Mouse (Mus musculus) heart, adult 2 months (tissue): Measurements from ENCODE around the gene Podn.

Source experiments
- CTCF ChIP-seq: fragments of 200-600 bp; IDR thresholded peaks from 2 replicates; pipeline ENCODE4 v1.8.1; 2022; ENCODE audit warnings: antibody characterized with exemption, mild to moderate bottlenecking, moderate library complexity
- EP300 ChIP-seq: fragments of 200-500 bp; IDR thresholded peaks from 2 replicates; pipeline ENCODE4 v1.6.1; 2011; ENCODE audit warnings: low read depth, low read length, control low read depth; ENCODE audit not compliant: insufficient read depth
- POLR2A ChIP-seq: fragments of 200-500 bp; IDR thresholded peaks from 2 replicates; pipeline ENCODE4 v1.6.1; 2011; ENCODE audit warnings: mild to moderate bottlenecking, low read depth, low read length, control low read depth; ENCODE audit not compliant: insufficient read depth

DNA sequence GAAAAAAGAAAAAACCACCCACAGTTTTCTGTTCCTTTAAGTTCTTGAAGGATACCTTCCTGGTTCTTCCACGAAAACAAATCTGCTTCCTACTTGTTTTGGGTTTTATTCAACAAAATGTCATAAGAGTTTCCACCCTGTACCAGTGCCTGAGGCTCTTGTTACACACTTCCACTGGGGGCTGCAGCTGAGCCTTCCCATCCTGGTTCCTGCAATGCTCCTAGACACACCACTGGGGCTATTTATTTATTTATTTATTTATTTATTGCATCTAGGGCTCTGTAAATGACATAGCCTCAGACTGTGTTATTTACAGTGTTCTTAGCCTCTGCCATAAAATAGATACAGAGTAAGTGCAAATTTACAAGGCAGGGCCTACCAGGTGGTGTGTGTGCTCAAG, 112.5 kb downstream of the Podn start:
- no peak for TF ChIP-seq EP300
- no peak for TF ChIP-seq POLR2A
- no peak for TF ChIP-seq CTCF
